Mouse (Mus musculus) Muller cell, postnatal 12 days (primary cell): Measurements from ENCODE around the gene Cbln3.
A peak's percentile ranks its signal among the peaks of the same experiment; 100 is the strongest.

Source experiments
- DNase-seq: peaks from one replicate; pipeline ENCODE4 v3.0.0-alpha.2; 2015; ENCODE audit errors: inconsistent ontology term

The Cbln3 gene

DNA sequence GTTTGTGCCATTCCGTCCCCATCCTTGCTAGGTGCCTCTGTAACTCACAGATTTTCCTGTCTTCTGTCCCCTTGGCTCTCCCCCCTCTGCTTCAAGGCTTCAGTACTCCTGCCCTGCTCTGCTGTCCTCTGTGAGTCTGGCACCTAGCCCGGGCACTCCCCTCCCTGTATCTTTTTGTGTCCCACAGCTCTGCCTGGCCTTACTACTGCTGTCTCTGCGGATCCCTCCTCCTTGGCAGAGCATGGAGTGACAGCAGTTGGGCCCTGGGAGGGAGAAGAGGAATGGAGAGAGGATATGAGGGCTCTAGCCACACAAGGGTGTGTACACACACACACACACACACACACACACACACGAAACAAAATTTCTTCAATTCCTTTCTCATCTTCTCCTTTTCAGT, at the start of gene Cbln3:
TSS of gene Cbln3 (minus strand) at position 227 of the 400 bp plus-strand sequence.
- peak; percentile 74 for DNase-seq

DNA sequence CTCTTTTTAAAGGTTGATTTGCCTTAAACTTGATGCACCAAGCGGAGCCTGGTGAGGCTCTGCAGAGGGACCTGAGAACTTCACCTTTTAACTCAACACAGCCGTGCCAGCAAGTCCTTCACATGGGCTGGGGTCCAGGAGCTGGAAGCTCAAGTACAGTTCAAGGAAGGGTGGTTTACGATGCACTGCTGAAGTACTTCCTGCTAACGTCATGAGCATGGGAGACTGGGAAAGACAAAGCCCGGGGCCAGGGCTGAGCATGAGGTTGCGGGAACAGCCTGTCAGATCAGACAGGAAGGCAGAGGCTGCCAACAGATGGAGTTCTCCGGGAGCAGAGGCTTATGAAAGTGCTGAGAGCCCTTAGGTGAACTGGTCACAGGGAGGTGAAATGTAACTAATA, 49.4 kb upstream of the Cbln3 start:
- DNase-seq, result no peak

DNA sequence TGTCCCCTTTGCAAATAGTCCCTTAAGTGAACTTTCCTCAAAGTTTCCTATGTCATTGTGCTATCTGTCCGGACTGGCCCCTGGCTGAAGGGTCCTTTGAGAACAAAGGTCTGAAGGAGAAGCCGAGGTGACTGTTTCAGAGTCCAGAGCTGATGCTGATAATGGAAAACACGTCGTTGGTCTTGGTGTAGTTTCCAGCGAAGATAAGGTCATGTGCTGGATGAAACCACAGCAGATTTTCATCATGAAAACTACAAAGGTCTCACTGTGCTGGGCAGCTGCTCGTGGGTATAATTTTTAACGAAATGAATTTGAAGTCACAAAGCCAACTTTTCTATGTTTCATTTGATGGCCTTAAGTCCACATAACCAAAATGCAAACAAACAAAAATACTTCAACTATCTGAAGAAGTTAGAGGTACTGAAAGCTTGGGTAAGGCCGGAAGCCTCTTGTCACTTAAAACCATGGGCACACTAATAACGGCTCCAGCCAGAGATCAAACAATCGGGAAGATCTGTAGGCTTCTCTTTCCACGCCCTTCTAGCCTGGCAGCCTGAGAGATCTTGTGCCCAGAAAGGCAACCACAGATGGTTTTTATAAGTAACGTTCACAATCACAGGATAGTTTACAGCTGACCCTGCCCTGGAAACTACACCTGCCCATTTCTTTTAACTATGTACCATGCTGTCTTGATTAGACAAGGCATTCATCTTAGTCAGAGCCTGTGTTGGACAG, 45.2 kb upstream of the Cbln3 start:
- DNase-seq, result no peak

- DNase-seq, result no peak
Observed at GRCm38 (mm10) chr14:55926847-55927246, 42.7 kb upstream of the Cbln3 start.

DNA sequence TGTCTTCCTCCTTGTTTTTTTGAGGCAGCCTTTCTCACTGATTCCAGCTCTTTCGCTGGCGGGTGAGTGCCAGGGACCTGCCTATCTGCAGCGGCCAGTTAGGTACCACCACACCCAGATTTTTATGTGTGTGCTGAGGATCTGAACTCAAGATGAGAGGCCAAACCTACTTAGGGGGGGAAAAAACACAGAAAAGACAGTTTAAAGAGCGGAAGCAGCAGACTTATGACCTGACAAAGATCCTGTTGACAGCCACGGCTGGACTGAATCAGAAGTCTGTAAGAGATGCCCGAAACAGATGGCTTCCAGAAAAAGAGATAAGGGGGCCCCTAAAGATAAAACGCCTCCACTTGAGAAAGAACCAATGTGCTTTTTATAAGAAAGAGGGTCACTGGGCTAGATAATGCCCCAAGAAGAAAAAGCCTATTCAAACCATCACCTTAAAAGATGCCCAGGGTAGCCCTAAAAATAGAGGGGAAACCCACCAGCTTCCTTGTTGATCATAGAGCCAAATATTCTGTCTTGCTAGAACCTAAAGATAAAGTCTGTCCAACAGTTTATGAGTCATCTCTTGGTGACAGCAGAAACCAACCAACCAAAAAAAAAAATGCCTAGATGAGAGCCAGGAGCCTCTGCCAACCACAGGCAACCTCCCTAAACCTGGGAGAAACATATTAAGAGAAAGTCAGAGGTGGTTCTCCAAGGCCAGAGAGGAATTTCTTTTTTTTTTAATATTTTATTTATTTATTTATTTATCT, 38.5 kb upstream of the Cbln3 start:
- DNase-seq, result no peak

DNA sequence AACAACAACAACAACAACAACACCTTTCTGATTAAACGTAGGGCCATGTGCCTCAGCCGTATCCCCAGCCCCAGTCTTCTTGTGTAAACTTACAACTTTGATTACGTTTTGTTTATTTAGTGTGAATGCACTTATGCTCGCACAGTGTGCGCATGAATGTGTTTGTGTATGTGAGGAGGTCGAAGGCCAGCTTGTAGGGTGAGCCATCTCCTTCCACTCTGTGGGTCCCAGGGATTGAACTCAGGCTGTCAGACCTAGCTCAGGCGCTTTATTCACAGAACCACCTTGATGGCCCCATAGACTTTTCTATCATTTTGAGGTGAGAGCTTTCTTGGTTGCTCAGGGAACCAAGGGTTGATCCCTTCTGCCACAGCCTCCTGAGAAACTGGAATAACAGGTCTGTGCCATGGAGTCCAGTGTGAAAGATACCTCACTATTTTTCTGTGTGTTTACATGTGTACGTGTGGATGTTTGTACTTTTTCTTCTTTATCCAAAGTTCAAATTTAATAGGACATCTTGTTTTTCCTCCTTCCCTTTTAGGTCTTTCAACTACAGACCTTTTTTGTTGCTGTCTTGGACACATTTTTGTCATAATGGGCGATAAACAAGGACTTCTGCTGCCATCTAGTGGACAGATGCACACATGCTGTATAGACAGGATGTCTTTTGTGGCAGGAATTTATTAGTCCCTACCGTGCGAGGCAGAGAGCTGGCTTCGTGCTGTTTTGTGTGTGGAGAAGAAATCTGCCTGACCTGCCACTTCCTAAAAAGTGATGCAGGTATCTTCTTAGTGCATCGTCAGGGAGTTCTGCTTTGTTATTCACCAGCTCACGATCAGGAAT, 34.3 kb upstream of the Cbln3 start:
- peak; percentile 61 for DNase-seq

DNA sequence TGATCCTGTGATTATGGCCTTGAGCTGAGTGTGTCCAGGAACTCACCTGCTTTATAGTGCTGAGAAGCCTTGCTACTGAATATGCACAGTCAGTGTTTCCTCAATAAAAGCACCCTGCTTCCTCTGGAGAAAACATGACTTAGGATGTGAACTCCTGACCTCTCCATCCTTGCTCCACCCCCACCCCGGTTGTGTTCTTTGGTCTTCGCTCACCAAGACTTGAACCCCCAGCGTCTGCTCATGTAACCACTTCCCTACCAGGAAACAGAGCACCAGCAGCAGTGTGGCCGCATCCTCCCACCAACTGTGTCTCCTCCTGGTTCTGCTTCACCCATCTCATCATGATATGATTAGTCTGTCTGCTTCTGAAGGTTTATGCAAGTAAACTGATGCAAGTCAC, 29.2 kb upstream of the Cbln3 start:
- no peak for DNase-seq

- no peak for DNase-seq
Observed at GRCm38 (mm10) chr14:55905518-55905917, 21.3 kb upstream of the Cbln3 start.

GRCm38 (mm10) chr14:55900414-55900755, 16.2 kb upstream of the Cbln3 start:
- DNase-seq, result no peak

DNA sequence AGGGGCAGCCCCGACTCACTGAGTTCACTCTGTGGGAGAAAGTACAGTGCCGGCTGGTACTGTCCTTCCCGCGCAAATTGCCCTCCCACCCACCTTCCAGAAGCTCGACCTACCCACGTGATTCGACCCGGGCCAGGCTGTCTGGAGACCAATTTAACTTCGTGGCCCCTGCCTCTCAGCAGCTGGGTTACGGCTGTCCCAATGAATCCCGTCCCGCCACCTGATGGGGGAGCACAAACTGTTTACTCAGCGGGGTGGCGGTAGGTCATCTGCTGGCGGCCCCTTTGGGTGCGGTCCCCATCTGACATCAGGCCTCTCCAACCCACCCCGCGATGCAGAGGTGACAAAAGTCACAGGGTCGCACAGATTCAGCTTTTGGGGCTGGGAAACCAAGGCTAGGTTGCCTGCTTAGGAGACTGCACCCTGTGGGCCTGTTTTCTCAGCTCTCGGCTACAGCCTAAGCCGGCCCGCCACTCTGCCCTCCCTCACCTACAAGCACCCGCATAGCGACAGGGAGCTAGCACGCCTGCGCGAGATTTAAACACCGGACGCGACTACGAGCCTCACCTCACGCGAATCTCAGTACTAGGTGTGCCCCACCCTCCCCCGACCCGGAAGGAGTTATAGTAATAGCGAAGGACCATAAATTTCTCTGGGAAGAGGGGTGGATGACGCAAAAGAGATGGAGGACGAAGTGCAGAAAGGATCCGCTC, 15.7 kb upstream of the Cbln3 start, which contains the start of gene Sdr39u1:
TSS of gene Sdr39u1 (minus strand) at position 593 of the 713 bp plus-strand sequence.
- peak; percentile 90 for DNase-seq

- no peak for DNase-seq
Observed at GRCm38 (mm10) chr14:55898947-55899346, 14.8 kb upstream of the Cbln3 start.

- DNase-seq, result no peak
Observed at GRCm38 (mm10) chr14:55897671-55898070, 13.5 kb upstream of the Cbln3 start.

- DNase-seq, result no peak
Observed at GRCm38 (mm10) chr14:55886571-55887382, 2.6 kb upstream of the Cbln3 start.

- DNase-seq, result peak; percentile 48
Observed at GRCm38 (mm10) chr14:55885791-55886271, 1.6 kb upstream of the Cbln3 start.

DNA sequence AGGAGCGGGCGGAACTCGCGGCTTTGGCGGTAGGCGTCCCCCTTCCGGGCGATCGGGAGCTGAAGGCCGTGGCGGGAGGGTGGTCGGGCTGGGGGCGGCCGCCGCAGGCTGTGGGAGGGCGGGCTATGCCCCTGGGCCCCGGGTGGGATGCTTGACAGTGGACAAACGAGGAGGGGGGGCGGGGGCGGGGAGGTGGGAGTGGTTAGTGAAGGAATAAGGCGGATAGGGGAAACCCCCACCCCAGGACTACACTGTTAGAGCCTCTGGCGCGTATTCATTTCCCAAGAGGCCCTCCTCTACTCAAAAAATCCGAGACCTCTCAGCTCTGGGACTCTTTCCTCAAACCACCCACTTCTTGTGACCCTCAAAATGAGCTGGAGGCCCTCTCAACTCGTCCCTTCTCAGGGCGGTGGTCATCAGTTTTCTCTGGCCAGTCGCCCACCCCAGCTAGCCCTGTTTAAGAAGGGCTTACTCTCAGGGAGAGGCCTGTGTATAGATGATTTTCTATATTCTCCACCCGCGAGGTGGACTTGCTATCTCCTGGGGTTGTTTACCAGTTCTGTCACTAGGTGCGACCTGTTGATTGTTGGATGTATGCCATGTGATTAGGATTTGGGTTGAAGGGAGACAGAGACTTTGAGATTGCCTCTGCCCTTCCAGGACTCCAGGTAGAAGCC, 1.1 kb upstream of the Cbln3 start:
- peak; percentile 35 for DNase-seq

DNA sequence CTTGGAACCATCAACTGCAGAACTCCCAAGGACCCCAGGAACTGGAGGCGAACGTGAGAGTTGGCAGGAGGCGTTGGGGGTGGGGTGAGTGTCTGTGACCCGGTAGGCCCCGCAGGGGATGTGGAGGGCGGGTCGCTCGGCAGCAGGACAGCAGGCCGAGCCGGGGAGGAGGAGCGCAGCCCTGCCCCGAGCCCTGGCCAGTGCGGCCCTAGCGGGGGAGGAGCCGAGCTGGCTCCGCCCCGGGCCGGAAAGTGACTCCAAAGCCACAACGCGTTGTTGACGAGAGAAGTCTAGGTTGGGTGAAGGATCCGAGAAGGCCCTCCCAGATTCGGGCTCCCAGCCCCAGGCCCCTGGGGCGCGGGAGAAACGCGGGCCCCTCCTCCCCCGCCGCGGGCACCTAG, 521 bp upstream of the Cbln3 start, which contains the start of gene Khnyn:
TSS of gene Khnyn (plus strand) at position 235 of the 401 bp plus-strand sequence.
- DNase-seq, result peak; percentile 96

DNA sequence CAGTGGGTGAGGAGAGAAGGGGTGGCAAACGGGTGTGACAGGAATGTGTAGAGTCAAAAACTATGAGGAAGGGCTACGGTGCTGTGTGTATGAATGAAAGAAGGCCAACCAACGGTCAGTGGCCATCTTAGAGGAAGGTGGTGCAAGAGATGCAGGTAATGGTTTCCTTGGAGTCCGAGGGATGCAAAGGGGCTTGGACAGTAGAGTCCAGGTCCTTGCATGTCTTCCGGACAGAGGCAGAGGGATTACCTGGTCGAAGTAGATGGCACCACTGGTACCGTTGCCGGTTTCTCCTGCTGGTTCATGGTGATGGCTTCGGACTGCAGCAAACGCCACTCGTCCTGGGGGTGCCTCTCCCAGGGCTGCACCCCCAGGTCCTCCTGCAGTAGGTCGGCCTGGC, 529 bp downstream of the Cbln3 start:
- no peak for DNase-seq

GRCm38 (mm10) chr14:55883149-55883661, 987 bp downstream of the Cbln3 start:
- no peak for DNase-seq

DNA sequence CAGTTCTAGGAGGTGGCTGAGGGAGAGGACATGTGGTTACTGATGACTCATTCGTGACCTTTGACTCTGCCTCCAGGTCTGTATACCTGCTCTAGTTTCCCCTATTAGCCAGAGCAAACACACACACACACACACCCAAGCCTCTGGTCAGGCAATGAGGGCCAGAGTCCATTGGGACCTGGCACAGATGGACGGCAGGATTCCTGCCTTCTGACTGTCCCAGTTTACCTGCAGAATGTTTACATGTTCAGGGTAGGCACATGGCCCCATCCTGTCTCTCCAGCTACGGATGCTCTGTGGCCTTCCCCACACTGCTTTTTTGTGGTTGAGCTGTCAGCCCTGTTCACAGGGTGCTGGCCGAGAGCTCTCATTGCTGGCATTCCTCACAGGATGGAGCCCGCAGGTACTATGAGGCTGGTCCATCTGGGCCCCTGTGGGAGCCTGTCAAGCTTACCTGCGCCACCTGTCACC, 2.0 kb downstream of the Cbln3 start:
- DNase-seq, result no peak

DNA sequence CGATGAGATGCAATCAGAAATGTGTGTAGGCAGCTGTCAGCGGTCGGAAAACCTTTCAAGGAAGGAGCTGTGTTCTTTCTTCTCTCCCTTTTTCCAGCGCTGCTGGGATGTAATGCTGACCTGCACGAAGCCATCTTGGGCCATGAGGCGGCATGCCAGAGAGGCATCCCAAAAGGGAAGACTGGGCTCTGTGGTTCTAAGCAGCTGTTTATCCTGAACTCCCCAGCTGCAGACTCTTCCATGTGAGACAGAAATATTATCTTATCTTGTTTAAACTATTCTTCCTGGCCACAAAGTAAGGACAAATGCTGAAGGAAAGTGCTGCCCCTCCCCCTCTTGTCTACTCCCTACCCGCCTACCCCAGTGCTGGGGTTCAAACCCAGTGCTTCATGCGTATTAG, 3.2 kb downstream of the Cbln3 start:
- DNase-seq, result no peak
